Mouse (Mus musculus): ENCODE data around the gene Ctnna3.

DNA sequence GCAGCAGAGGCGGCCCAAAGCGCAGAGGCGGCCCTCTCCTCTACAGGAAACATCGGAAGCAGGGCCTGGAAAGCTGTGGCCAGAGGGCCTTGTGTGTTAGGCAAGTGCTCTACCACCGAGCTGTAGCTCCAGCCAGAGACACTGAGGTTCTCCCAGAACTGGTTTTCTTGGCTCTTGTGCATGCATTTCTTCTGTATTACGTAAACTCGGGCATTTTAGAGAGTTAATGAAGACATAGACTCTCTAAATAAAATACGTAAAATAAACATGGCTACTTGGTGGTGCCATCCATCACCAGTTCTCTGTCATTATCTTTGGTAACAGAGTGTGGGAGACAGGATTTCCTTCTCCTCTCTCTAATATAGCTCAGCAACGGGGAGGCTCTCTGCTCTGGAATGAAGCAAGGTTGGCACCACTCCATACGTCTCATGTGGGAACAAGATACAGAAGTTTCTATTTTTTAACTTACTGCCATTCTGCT is 46.3 kb downstream of the Ctnna3 start:
- TF ChIP-seq CTCF (IDR thresholded peaks at IDR 0.05; ENCODE audit: low read depth) (no peak), EP300 (IDR thresholded peaks at IDR 0.05; ENCODE audit: low read depth) (no peak)

Data from liver, postnatal 0 days (tissue).